Mouse (Mus musculus) kidney, postnatal 4 days (tissue): Measurements from ENCODE around the gene Fads3.

Source experiments
- DNase-seq, 2 experiments: peaks; one replicate each; pipeline ENCODE4 v3.0.0; 2021; ENCODE audit warnings: mixed read lengths in 2 of 2

Gene Fads3

DNA sequence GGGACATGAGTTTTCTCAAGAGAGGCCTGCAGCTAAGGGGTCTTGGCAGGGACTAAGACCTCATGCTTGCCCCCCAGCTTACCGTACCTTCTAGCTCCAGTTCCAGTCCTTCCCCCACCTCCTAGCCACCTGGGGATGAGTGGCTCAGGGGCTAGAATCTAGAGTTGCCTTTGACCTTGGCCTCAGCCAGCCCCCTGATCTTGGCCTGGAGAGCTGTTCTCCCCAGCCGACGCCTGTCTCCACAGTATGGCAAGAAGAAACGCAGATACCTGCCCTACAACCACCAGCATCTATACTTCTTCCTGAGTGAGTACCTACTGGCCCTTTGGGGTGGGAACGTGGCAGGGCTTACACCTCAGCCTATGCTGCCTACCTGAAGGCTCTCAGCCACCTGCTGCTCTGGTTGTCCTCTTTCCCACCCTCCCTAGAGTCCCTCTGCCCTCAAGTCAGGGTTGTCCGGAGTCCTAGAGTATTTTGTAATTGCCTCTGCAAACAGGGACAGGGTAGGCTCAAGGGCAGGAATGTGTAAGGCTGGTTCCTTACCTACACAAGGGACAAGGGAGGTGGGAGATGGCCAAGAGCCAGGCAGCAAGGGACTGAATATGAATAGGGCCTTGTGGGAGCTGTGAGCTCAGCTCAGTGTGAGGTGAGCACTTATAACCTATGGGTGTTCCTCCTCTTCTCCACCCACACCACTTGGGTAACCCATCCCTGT, 13.1 kb downstream of the Fads3 start:
- DNase-seq: no peak

DNA sequence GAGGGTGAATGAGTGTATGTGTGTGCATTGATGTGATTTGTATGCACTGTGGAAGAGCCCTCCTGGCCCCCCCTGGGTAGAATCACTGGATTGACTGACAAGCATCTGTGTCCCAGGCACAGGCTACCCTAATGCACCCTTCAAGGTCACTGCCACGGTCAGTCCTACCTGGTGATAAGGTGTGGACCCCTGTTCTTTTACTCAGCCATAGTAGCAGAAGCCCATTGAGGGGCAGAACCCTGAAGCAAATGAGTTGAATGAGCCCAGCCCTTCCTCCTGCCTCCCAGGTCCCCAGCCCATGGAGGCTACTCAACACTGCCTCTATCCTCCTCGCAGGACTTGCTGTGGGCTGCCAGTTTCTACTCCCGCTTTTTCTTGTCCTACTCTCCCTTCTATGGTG, 13.9 kb downstream of the Fads3 start:
- DNase-seq: no peak

DNA sequence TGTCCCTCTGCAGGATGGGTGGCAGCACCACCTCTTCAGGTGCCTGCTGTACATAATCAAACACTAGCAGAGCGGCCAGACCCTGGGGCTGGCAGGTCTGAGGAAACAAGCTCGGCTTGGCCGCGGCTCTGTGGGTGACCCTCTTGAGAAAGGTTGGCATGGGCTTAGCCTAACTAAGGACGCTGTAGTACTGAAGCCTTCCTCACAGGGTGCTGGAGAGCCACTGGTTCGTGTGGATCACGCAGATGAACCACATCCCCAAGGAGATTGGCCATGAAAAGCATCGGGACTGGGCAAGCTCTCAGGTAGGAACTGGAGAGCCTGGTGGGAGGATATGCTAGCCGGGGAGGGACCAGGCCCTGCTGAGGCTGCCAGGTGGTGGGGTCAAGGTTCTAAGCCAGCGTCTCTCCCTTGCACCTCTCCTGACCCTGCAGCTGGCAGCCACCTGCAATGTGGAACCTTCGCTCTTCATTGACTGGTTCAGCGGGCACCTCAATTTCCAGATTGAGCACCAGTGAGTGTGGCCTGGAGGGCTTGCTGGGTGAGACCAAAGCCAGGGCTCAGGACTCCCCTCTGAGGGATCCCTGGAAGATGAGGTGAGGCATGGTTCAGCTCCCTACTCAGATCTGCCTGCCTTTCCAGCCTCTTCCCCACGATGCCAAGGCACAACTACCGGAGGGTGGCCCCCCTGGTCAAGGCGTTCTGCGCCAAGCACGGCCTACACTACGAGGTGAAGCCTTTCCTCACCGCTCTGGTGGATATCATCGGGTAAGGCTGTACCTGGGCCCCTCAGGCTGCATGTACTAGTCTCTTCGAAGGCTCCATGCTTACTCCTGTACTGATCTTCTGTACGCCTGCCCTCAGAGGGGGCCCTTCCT, 14.7 kb downstream of the Fads3 start:
- DNase-seq: peak in 1 of 2 experiments; percentile 45

GRCm38 (mm10) chr19:10056686-10057085, 15.3 kb downstream of the Fads3 start:
- DNase-seq: no peak

GRCm38 (mm10) chr19:10057486-10058351, 16.4 kb downstream of the Fads3 start:
- DNase-seq: peak; percentile 83 to 90

DNA sequence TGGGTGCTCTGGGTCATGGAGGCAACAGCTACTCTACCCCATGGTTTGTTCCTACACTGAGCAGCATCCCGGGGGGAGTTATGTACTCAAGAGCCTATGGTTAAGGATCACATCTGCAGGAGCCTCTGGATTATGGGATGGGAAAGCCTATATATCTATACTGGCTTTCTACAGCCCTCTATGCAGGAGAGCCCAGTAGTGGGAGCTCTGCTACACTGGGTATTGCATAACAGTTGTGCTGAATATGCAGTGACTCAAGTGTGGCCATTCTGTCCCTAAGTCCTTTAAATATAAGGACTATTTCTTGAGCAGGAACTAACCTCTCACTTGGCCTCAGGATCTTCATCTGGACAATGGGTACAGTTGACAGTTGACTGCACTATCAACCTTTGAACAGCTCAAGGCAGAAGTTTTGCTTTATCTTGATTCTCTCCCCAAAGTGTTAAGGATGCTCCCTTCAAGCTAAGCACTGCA, 17.0 kb downstream of the Fads3 start:
- no peak for DNase-seq

GRCm38 (mm10) chr19:10058876-10059427, 17.6 kb downstream of the Fads3 start:
- DNase-seq: no peak

DNA sequence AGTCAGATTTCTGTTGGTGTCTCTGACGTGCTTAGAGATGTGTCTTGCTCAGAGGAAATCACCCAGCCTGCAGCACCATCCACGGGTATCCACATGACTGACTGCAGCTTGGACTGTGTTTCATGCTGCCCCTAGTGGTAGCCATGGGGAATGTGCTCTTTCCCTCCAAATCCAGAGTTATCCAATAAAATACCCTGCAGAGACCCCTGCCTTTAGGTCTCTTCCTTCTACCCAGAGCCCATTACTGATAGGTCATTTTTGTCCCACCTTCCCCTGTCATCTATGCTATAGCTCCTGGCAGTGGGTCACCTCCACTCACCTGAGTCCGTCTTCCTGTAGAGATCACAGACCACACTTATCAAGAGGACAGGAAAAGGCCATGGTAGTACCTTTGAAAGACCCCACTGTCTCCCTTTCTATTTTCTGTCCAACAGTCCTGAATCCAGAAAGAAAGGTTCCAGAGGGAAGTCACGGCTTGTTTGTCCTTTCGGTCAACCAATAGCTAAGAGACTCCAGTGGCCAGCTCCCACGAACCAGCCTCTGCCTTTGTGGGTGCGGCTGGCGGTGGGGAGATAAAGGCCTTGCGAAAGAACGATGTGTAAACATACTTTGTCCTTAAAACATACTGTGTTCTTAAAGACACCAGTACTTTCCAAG, 18.7 kb downstream of the Fads3 start:
- DNase-seq: peak; percentile 47 to 69

DNA sequence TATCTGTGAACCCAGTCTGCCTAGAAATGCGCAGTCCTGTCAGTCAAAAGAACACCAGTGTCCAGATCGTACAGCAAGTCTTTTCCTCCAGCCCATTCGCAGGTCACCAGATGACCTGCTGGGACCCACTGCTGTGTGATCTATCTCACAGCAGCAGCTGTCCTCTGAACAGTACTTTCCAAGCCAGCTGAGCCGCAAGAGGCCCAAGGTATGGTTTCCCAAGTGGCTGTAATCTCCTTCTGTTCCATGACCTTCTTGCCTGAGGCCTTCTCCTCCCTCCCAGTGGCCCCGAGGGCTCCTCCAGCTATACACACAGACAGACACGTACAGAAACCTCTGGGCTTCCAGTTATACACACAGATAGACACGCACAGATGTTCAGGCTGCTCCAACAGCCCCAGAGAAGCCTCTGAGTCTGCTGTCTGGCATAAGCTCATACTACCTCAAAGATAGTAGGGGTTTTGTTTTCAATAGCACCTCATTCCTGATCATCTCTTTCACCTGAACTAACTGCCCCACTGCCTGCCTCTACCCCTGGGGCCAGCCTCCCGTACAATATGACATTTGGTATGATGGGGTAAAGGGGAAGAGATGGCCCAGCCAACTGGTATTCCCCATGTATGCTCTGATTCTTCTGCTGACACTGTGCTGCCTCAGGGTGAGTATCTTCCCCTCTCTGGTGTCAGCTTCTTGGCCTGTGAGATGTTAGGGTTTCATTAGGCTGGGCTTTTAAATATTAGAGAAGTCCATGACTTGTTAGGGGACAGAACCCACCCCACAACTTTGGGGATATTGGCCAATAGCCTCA, 19.6 kb downstream of the Fads3 start:
- no peak for DNase-seq

DNA sequence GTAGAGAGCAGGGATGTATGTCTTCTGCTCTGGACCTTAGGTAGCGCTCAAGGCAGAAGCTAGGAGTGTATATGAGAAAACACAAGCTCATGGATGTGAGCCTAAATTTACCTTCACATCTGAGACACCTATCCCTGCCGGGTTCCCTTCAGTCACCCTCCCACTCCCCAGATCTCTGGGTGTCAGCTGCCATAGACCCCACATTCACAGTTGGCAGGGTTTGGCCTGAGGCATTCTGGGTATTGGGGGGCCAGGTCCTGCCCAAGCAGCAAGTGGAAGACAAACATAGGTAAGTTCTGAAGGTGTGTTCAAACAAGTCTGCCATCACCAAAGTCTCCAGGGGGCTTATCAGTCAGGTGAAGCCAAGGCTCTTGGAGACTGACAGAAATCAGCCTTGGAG, 20.3 kb downstream of the Fads3 start:
- DNase-seq: no peak

GRCm38 (mm10) chr19:10062292-10062691, 20.9 kb downstream of the Fads3 start:
- DNase-seq: no peak

GRCm38 (mm10) chr19:10062862-10063261, 21.5 kb downstream of the Fads3 start:
- DNase-seq: no peak

- no peak for DNase-seq
Observed at GRCm38 (mm10) chr19:10064173-10065012, 23.0 kb downstream of the Fads3 start.

GRCm38 (mm10) chr19:10065465-10066188, 24.3 kb downstream of the Fads3 start:
- DNase-seq: no peak

- no peak for DNase-seq
Observed at GRCm38 (mm10) chr19:10066189-10066500, 24.8 kb downstream of the Fads3 start.

DNA sequence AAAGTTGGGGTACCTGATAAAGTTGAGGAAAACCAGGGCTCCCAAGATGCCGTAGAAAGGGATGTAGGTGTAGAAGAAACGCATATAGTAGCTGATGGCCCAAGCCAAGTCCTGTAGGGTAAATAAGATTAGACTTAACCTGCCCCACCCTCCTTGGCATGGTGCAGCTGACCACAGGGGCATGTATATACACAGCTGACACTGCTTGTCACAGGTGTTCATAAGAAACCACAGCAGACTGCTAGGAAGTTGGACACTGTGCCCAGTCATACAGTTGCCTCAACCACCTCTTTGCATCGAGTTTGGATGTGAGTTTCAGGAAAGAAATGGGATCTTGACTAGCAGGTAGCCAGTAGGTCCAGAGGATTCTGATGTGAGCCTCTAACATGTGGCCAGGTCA, 25.1 kb downstream of the Fads3 start:
- no peak for DNase-seq

DNA sequence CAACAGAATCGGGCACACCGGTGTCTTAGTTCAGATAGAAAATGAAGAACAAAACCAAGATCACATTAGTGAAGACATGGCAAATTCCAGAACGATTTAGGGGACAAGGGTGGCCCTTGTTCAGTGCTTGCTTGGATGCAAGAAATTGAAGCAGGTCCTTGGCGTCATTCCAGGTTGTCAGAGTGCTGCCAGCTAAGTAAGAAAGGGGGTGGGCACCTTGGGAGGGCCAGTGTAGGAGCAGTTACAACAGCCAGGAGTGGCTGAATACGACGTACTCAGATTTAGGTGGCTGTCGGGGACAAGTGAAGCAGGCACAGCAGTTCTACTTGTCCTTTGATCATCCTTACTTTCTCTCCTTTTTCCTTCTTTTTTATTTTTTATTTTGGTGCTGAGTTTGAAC, 26.3 kb downstream of the Fads3 start:
- DNase-seq: no peak

DNA sequence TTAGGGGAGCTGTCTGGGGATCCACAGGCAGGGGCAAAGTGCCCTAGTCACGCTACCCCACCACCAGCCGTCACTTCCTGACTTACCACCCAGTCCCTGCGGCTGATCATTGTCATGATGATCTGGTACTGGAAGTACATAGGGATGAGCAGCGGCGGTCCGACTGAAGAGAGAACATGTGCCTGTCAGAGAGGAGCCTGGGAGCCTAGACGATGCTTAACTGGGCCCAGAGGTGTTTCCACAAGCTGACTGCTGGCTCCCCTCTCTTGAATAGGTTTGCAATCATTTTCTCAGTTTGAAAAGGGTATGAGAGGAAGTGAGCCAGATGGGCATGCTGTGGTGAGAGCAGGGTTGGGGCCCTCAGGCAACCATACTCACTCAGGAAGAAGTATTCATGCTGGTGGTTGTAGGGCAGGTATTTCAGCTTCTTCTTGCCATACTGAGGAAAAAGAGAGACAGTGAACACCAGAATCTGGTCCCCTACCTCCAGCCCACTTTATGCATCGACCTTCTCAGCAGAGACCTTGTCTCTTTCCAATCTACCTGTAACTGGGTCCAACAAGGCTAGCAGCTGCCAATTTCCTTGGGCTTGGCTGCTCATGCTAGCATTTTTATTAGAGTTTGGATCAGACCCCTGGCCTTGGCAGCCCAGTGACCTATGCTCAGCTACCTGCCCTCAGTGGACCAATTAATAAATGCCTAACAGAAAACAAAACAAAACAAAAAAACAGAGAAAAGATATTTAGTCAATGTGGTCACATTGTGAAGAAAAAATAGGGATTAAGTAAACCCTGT, 29.0 kb downstream of the Fads3 start:
- no peak for DNase-seq

GRCm38 (mm10) chr19:10071166-10071565, 29.8 kb downstream of the Fads3 start:
- DNase-seq: no peak
